Mouse (Mus musculus) heart, embryonic 11.5 days (tissue): ENCODE measurements around the gene Rhoq. TPM values are rescaled to one million over a fixed set of nuclear protein-coding genes. Genes with fewer than 3 reads are reported as not detected.

ENCODE experiments used
- ATAC-seq: fragments of 200-750 bp; cut with Nextera tagmentation; replicated peaks from 2 replicates; pipeline ENCODE4 v1.8.0; 2017; ENCODE audit warnings: moderate library complexity; ENCODE audit not compliant: insufficient number of reproducible peaks, low FRiP score, low TSS enrichment
- H3K27ac ChIP-seq: fragments of 300-500 bp; sonication (generic); 2 replicates; pipeline ENCODE4 v1.5.1; 2014; ENCODE audit warnings: mild to moderate bottlenecking, low read depth, low read length
- H3K27me3 ChIP-seq: fragments of 300-500 bp; sonication (generic); 2 replicates; pipeline ENCODE4 v1.6.1; 2014; ENCODE audit warnings: mild to moderate bottlenecking, low read length, mixed read lengths; ENCODE audit not compliant: control insufficient read depth, insufficient read depth
- H3K36me3 ChIP-seq: fragments of 300-500 bp; sonication (generic); 2 replicates; pipeline ENCODE4 v1.6.1; 2014; ENCODE audit warnings: mild to moderate bottlenecking, low read length, moderate library complexity, mixed read lengths; ENCODE audit not compliant: control insufficient read depth, insufficient read depth
- H3K4me1 ChIP-seq: fragments of 300-500 bp; sonication (generic); 2 replicates; pipeline ENCODE4 v1.6.1; 2014; ENCODE audit warnings: low read length; ENCODE audit not compliant: control insufficient read depth, insufficient read depth
- H3K4me2 ChIP-seq: fragments of 300-500 bp; sonication (generic); 2 replicates; pipeline ENCODE4 v1.6.1; 2014; ENCODE audit warnings: mild to moderate bottlenecking, moderate library complexity
- H3K4me3 ChIP-seq: fragments of 300-500 bp; sonication (generic); 2 replicates; pipeline ENCODE4 v1.5.1; 2014; ENCODE audit warnings: low read depth, low read length
- H3K9ac ChIP-seq: fragments of 300-500 bp; sonication (generic); 2 replicates; pipeline ENCODE4 v1.6.1; 2014; ENCODE audit warnings: mild to moderate bottlenecking, low read depth, low read length, moderate library complexity
- H3K9me3 ChIP-seq: fragments of 300-500 bp; sonication (generic); replicated peaks from 2 replicates; pipeline ENCODE4 v1.6.1; 2016; ENCODE audit warnings: low read length; ENCODE audit not compliant: control insufficient read depth
- WGBS: fragments of 180-500 bp; shearing (Covaris S2); extraction: QIAGEN DNeasy Blood & Tissue Kit; methylation state at CpG from one replicate; pipeline ENCODE4 v1.1.7; 2014; ENCODE audit not compliant: insufficient replicate concordance; 5-methylcytosine and 5-hydroxymethylcytosine counted together
- polyA plus RNA-seq: library from polyadenylated mRNA; unstranded; fragments of >200 nt; fragmentation: Nextera tagmentation; extraction: Ambion mirVana; gene quantifications from 2 replicates; pipeline ENCODE4 v1.2.1, GENCODE M21; 2014

Rhoq gene
- polyA plus RNA-seq, 1 experiment from 2014 or later: 24.7 TPM

- H3K4me3 ChIP-seq: no peak overlapping the region
- no peak overlapping the region for H3K27ac ChIP-seq
- no peaks in the 10 kb centered on the region for H3K9me3 ChIP-seq
- no peak overlapping the region for H3K4me2 ChIP-seq
- no peak overlapping the region for H3K9ac ChIP-seq
- 75% methylated on average over 6 of the region's 6 CpGs for WGBS
- H3K4me1 ChIP-seq: no peaks in the 10 kb centered on the region
- no peaks in the 10 kb centered on the region for H3K27me3 ChIP-seq
- H3K36me3 ChIP-seq: no peaks in the 10 kb centered on the region
- no peak for ATAC-seq
Observed at GRCm38 (mm10) chr17:86948801-86949200, 14.1 kb upstream of the Rhoq start.

GRCm38 (mm10) chr17:86957239-86957638 lies 5.6 kb upstream of the Rhoq start:
- no peak overlapping the region for H3K4me2 ChIP-seq
- no peaks in the 10 kb centered on the region for H3K36me3 ChIP-seq
- no peak overlapping the region for H3K9ac ChIP-seq
- H3K4me1 ChIP-seq: peaks cover 40% of the 10 kb centered on the region
- no peak overlapping the region for H3K4me3 ChIP-seq
- 75% methylated on average over 5 of the region's 5 CpGs for WGBS
- no peak for ATAC-seq
- H3K27ac ChIP-seq: peak overlapping the region; percentile 55; the same call in 1 of the 2 replicates
- no peaks in the 10 kb centered on the region for H3K27me3 ChIP-seq
- H3K9me3 ChIP-seq: no peaks in the 10 kb centered on the region

- H3K4me2 ChIP-seq: peak overlapping the region; percentile 19; the same call in 1 of the 2 replicates
- peak overlapping the region; percentile 55 for H3K27ac ChIP-seq
- peaks cover 40% of the 10 kb centered on the region for H3K4me1 ChIP-seq
- H3K9me3 ChIP-seq: no peaks in the 10 kb centered on the region
- no peaks in the 10 kb centered on the region for H3K27me3 ChIP-seq
- H3K9ac ChIP-seq: no peak overlapping the region
- no peak overlapping the region for H3K4me3 ChIP-seq
- no peak for ATAC-seq
- WGBS: 61% methylated on average over 14 of the region's 14 CpGs
- H3K36me3 ChIP-seq: no peaks in the 10 kb centered on the region
Observed at GRCm38 (mm10) chr17:86957968-86958367, 4.9 kb upstream of the Rhoq start.

- no peak overlapping the region for H3K9ac ChIP-seq
- no peaks in the 10 kb centered on the region for H3K9me3 ChIP-seq
- ATAC-seq: no peak
- no peak overlapping the region for H3K4me3 ChIP-seq
- no peaks in the 10 kb centered on the region for H3K27me3 ChIP-seq
- no peaks in the 10 kb centered on the region for H3K36me3 ChIP-seq
- no peak overlapping the region; the same call in 1 of the 2 replicates for H3K4me2 ChIP-seq
- 0 out of 2 replicates have a peak overlapping the region, but pooled peaks have one; percentile 10 for H3K27ac ChIP-seq
- 54% methylated on average over 8 of the region's 8 CpGs for WGBS
- peaks cover 50% of the 10 kb centered on the region for H3K4me1 ChIP-seq
Observed at GRCm38 (mm10) chr17:86961301-86961841, 1.5 kb upstream of the Rhoq start.

- no peak; the same call in 1 of the 2 replicates for ATAC-seq
- Histone ChIP-seq H3K4me2 (peak overlapping the region; percentile 90), H3K9ac (peak overlapping the region; percentile 93), H3K36me3 (no peaks in the 10 kb centered on the region; the same call in 1 of the 2 replicates), H3K4me3 (peak overlapping the region; percentile 90), H3K27ac (peak overlapping the region; percentile 96), H3K4me1 (peaks cover 52% of the 10 kb centered on the region), H3K9me3 (no peaks in the 10 kb centered on the region), H3K27me3 (no peaks in the 10 kb centered on the region)
- WGBS: under 1% methylated on average over 24 of the region's 24 CpGs
Observed at GRCm38 (mm10) chr17:86962297-86962893, 487 bp upstream of the Rhoq start.

GRCm38 (mm10) chr17:86963586-86963902 lies 662 bp downstream of the Rhoq start:
- 0% methylated on average over 23 of the region's 26 CpGs for WGBS
- Histone ChIP-seq H3K4me3 (peak overlapping the region; percentile 90), H3K4me1 (peaks cover 54% of the 10 kb centered on the region), H3K27me3 (no peaks in the 10 kb centered on the region), H3K4me2 (peak overlapping the region; percentile 90), H3K9me3 (no peaks in the 10 kb centered on the region), H3K36me3 (no peaks in the 10 kb centered on the region; the same call in 1 of the 2 replicates), H3K9ac (peak overlapping the region; percentile 93), H3K27ac (peak overlapping the region; percentile 96)
- peak; percentile 9; the same call in 1 of the 2 replicates for ATAC-seq

GRCm38 (mm10) chr17:86964041-86964440 lies 1.2 kb downstream of the Rhoq start:
- H3K27me3 ChIP-seq: no peaks in the 10 kb centered on the region
- H3K36me3 ChIP-seq: no peaks in the 10 kb centered on the region; the same call in 1 of the 2 replicates
- peak overlapping the region; percentile 90 for H3K4me3 ChIP-seq
- no peaks in the 10 kb centered on the region for H3K9me3 ChIP-seq
- peak overlapping the region; percentile 96 for H3K27ac ChIP-seq
- peaks cover 56% of the 10 kb centered on the region for H3K4me1 ChIP-seq
- peak overlapping the region; percentile 93 for H3K9ac ChIP-seq
- ATAC-seq: no peak
- peak overlapping the region; percentile 90 for H3K4me2 ChIP-seq
- WGBS: 0% methylated on average over 6 of the region's 6 CpGs

GRCm38 (mm10) chr17:86964502-86964901 lies 1.6 kb downstream of the Rhoq start:
- peak overlapping the region; percentile 93 for H3K9ac ChIP-seq
- no peak; the same call in 1 of the 2 replicates for ATAC-seq
- H3K9me3 ChIP-seq: no peaks in the 10 kb centered on the region

More at GRCm38 (mm10) chr17:86964502-86964901, 1.6 kb downstream of the Rhoq start:
- 0% methylated on average over 10 of the region's 10 CpGs for WGBS
- peak overlapping the region; percentile 90 for H3K4me3 ChIP-seq
- H3K27ac ChIP-seq: peak overlapping the region; percentile 96
- peak overlapping the region; percentile 90 for H3K4me2 ChIP-seq
- H3K36me3 ChIP-seq: no peaks in the 10 kb centered on the region; the same call in 1 of the 2 replicates
- peaks cover 53% of the 10 kb centered on the region for H3K4me1 ChIP-seq
- no peaks in the 10 kb centered on the region for H3K27me3 ChIP-seq
